Mouse (Mus musculus) brain, embryonic 14.5 days (tissue): ENCODE results near the gene Chst5.

ENCODE experiments used
- CTCF ChIP-seq: fragments of 200-500 bp; IDR thresholded peaks from 2 replicates; pipeline ENCODE4 v1.5.1; 2012; ENCODE audit warnings: inconsistent platforms, mild to moderate bottlenecking, moderate library complexity, borderline replicate concordance; ENCODE audit not compliant: insufficient read depth, insufficient read length; ENCODE audit errors: extremely low read depth
- POLR2A ChIP-seq: fragments of 200-500 bp; IDR thresholded peaks from 2 replicates; pipeline ENCODE4 v1.6.1; 2012; ENCODE audit warnings: mild to moderate bottlenecking, inconsistent platforms, borderline replicate concordance; ENCODE audit not compliant: poor library complexity, insufficient read depth, insufficient read length, severe bottlenecking; ENCODE audit errors: extremely low read depth

DNA sequence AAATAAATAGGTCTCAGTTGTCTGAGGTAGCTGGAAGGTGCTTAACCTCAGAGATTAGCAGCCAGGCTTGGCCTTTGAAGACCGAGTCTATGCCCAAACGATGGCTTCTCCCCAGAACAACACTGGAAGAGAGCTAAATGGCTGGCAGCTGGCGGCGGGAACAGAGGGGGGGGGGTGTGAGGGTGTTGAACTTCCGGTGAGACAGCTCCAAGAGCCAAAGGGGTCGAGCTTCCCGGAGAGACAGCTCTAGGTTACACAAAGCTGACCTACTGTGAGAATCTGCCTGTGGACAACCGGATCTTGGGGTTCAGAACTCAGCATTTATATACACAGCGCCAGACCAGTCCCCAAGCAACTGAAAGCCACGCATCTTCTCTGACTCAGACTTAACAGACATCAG lies 11.7 kb downstream of the Chst5 start:
- TF ChIP-seq CTCF (no peak), POLR2A (no peak)
